Mouse (Mus musculus) gastrocnemius, postnatal 14 days (tissue): ENCODE results near the gene Olfr670. TPM values are rescaled to one million over a fixed set of nuclear protein-coding genes. Genes with fewer than 3 reads are reported as not detected.
"Not testable (repeated sequence)": the region's sequence is repeated elsewhere in the genome, so short reads cannot be mapped to it uniquely, and the experiment has no call there.

Experiments
- DNase-seq: peaks from one replicate; pipeline ENCODE4 v3.0.0; 2021; ENCODE audit warnings: mixed read lengths
- intact Hi-C: fragments of 180-260 bp; cut with DNase I; formaldehyde crosslinking; loops from one replicate; pipeline ENCODE4 v1.15.1; 2025; ENCODE audit warnings: low total_unique reads
- long read RNA-seq, 2 experiments: library from polyadenylated mRNA; stranded (forward); transcript quantifications; one replicate each; pipeline ENCODE4 v2.0.0; 2021
- total RNA-seq, 2 experiments: library from RNA; stranded (reverse); gene quantifications; 2 replicates each; pipeline ENCODE4 v1.2.3; 2021

The Olfr670 gene
- not detected for total RNA-seq
- long read RNA-seq, experiment 1: 0 reads
- long read RNA-seq, experiment 2: 0 reads

- intact Hi-C loops: no loop called here
- DNase-seq: no peak
Measured at GRCm38 (mm10) chr7:104962520-104962919, at the start of gene Olfr670. Gene Olfr670, minus strand, starts transcription at chr7:104962620.

DNA sequence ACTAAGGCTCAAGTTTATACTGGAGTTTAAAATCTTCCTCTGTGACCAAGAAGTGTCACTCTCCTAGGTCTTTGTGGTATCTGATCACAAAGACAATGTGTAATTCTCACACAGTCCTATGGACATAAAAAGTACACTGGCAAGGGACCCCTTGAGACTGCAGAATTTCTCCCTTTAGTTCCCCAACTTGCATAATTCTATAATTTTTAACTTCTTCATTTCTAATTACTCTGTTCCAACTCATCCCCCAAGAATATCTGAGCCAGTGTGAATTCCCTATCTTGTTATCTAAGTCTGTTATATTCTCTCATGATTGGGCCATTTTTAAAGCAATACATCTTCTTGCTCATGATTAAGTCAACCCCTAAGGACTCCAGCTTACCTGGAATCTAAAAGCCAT lies 39.5 kb upstream of the Olfr670 start, which contains the start of gene Olfr672:
Gene Olfr672 (minus strand): TSS at position 101 of the 400 bp plus-strand sequence.
- intact Hi-C loops: no loop called here
- DNase-seq: no peak

DNA sequence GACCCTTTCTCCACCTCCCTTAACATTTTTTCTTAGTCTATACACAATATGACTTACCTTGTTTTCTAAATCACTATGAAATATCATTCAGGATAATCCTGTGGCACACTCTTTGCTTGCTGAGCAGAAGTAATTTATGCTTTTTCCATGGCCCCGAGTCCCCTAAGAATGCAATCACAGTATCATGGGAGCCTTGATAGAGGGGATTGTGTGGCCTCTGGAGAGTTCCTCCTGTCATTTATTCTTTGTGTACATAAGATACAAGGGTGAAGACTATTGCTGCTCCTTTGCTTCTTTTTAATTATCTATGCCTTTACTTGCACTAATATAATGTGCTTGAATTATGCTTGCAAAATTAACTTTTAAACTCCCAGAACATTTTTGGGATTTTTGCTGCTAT lies 16.6 kb upstream of the Olfr670 start, which contains the start of gene Olfr671:
Gene Olfr671 (minus strand): TSS at position 101 of the 400 bp plus-strand sequence.
- no peak for DNase-seq
- intact Hi-C loops: no loop called here

DNA sequence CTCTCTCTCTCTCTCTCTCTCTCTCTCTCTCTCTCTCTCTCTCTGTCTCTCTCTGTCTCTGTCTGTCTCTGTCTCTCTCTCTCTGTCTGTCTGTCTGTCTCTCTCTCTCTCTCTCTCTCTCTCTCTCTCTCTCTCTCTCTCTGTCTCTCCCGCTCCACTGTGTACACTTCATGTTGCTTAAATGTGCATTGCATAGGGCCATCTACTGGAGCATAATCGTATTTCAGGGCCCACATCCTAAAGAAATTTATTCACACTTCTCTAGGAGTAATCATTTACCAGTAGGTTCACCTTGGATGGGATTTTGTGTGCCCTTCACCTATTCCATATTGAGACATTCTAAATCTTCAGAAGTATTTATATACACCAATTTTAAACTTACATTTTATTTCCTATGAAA lies 10.1 kb upstream of the Olfr670 start:
- intact Hi-C loops, DNase-seq: not testable (repeated sequence)

DNA sequence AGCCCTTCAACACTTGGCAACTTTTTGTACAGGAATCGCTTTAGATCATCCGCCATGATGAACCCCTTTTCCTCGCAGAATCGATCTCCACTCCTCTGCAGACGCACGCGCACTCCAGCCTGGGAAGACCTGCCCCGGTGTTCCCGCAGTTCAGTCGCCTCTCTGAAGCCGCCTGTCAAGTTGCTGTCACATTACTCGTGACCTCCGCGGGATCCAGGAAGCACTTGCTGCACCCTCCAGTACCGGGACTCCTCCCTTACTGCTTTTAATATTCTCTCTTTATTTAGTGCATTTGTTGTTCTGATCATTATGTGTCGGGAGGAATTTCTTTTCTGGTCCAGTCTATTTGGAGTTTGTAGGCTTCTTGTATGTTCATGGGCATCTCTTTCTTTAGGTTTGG lies 12.2 kb downstream of the Olfr670 start:
- DNase-seq, intact Hi-C loops: not testable (repeated sequence)

DNA sequence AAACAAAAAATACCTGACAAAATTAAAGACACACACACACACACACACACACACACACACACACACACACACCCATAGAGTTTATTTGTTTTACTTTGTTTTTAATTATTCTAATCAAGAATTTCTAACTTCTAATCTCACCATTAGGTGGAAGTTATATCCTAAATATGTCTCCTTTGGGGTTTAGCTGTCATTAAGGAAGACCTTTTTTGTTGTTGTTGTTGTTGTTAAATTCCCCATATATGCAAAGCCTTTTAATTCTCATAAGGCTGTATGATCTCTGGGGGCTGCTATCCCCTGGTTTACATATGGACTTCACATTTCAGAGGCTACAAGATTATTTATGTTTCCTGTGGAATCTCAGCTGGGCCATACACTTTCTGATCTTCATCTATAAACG lies 28.5 kb downstream of the Olfr670 start, which contains the start of gene Olfr669:
Gene Olfr669 (plus strand): TSS at position 301 of the 400 bp plus-strand sequence.
- intact Hi-C loops: no loop called here

GRCm38 (mm10) chr7:104927957-104928356 lies 34.5 kb downstream of the Olfr670 start, which contains the start of gene Olfr668:
Gene Olfr668, minus strand, starts transcription at chr7:104928057.
- intact Hi-C loops: no loop called here
- no peak for DNase-seq

More for the DNA sequence above, 28.5 kb downstream of the Olfr670 start, which contains the start of gene Olfr669:
- DNase-seq: no peak

- no peak for DNase-seq
- intact Hi-C loops: no loop called here
Measured at GRCm38 (mm10) chr7:104921382-104921781, 41.0 kb downstream of the Olfr670 start, which contains the start of gene Olfr667. Gene Olfr667, minus strand, starts transcription at chr7:104921482.

Other genes with a start within 250 kb of the Olfr670 start
- gene Usp17le, start 185.2 kb downstream of the Olfr670 start, total RNA-seq: not detected
- gene Usp17lb, start 120.0 kb downstream of the Olfr670 start, total RNA-seq: not detected
- not detected for gene Usp17la, start 105.6 kb downstream of the Olfr670 start, total RNA-seq
- not detected for gene Olfr665, start 84.6 kb downstream of the Olfr670 start, total RNA-seq
- gene Olfr666, start 66.7 kb downstream of the Olfr670 start, total RNA-seq: not detected
- gene Olfr667, start 41.1 kb downstream of the Olfr670 start, total RNA-seq: not detected
- not detected for gene Olfr668, start 34.6 kb downstream of the Olfr670 start, total RNA-seq
- gene Olfr669, start 28.4 kb downstream of the Olfr670 start, total RNA-seq: not detected
- gene Olfr671, start 16.5 kb upstream of the Olfr670 start, total RNA-seq: not detected
- gene Olfr672, start 39.4 kb upstream of the Olfr670 start, total RNA-seq: not detected
- not detected for gene Olfr675, start 65.8 kb upstream of the Olfr670 start, total RNA-seq
- gene Olfr676, start 70.1 kb upstream of the Olfr670 start, total RNA-seq: not detected
- gene Olfr677, start 88.8 kb upstream of the Olfr670 start, total RNA-seq: not detected
- not detected for gene Olfr678, start 101.9 kb upstream of the Olfr670 start, total RNA-seq
- gene Olfr679, start 118.6 kb upstream of the Olfr670 start, total RNA-seq: not detected
- gene Olfr680-ps1, start 130.2 kb upstream of the Olfr670 start, total RNA-seq: not detected
- not detected for gene Olfr681, start 154.2 kb upstream of the Olfr670 start, total RNA-seq
- not detected for gene Olfr683, start 184.4 kb upstream of the Olfr670 start, total RNA-seq
- not detected for gene Olfr684, start 201.0 kb upstream of the Olfr670 start, total RNA-seq
- not detected for gene Olfr685, start 223.4 kb upstream of the Olfr670 start, total RNA-seq
- gene Olfr686, start 244.9 kb upstream of the Olfr670 start, total RNA-seq: not detected